Mouse (Mus musculus) adrenal gland, postnatal 36 days (tissue): ENCODE measurements around the gene Lipk. TPM values are rescaled to one million over a fixed set of nuclear protein-coding genes. Genes with fewer than 3 reads are reported as not detected.

Source experiments
- microRNA-seq: library from miRNA; unstranded; fragments of <30 nt; microRNA quantifications from one replicate; pipeline ENCODE4 v1.2.0, GENCODE M21; 2021
- total RNA-seq, 2 experiments: library from RNA; stranded (reverse); gene quantifications; 2 replicates each; pipeline ENCODE4 v1.2.3; 2021

Lipk gene
- total RNA-seq, 2 experiments from 2014 or later = 0.13 to 0.40 TPM

Small RNA genes lying within 50 kb of the gene (microRNA-seq; reads per million reads assigned to microRNA genes)
- not detected for gene Gm23334

Other genes with a start within 250 kb of the Lipk start
- 10 to 100 TPM; 12.1 to 13.3 TPM for gene Lipo3, start 246.3 kb upstream of the Lipk start, total RNA-seq
- not detected for gene Lipo1, start 220.8 kb upstream of the Lipk start, total RNA-seq
- not detected for gene Lipf, start 47.1 kb upstream of the Lipk start, total RNA-seq
- gene Lipn, start 59.1 kb downstream of the Lipk start, total RNA-seq = under 1 TPM in 1 of 2 experiments, not detected in 1; 0.59 TPM
- not detected for gene Lipm, start 92.6 kb downstream of the Lipk start, total RNA-seq
- gene Ankrd22, start 157.8 kb downstream of the Lipk start, total RNA-seq = not detected
- gene Stambpl1, start 183.9 kb downstream of the Lipk start, total RNA-seq = 1 to 10 TPM; 4.3 to 5.6 TPM
- 10 to 100 TPM; 28.2 to 55.6 TPM for gene Acta2, start 247.3 kb downstream of the Lipk start, total RNA-seq